Mouse (Mus musculus) mouse embryonic stem cell (cell line): Measurements from ENCODE around the gene Poc1a.

ENCODE experiments used
- in situ Hi-C, 2 experiments: fragments of 300-500 bp; cut with MboI; formaldehyde crosslinking; loops; 1 replicate in 1 of 2; 3 replicates in 1 of 2; pipeline ENCODE4 v1.14.3; 2019 to 2020; ENCODE audit warnings: low sequenced_read_pairs in 2 of 2, low pct_unique_long_range_greater_than_20kb in 1 of 2, mixed read lengths in 1 of 2; ENCODE audit not compliant: unreplicated experiment in 1 of 2

The Poc1a gene

GRCm38 (mm10) chr9:106280808-106281544 lies at the start of gene Poc1a:
TSS of gene Poc1a (plus strand) at chr9:106281061.
- in situ Hi-C loops = no loop called here

- in situ Hi-C loops = no loop called here
Measured at GRCm38 (mm10) chr9:106231220-106231619, 49.6 kb upstream of the Poc1a start.

GRCm38 (mm10) chr9:106231816-106232215 lies 49.0 kb upstream of the Poc1a start:
- in situ Hi-C loops = no loop called here

- in situ Hi-C loops = no loop called here
Measured at GRCm38 (mm10) chr9:106232956-106233355, 47.9 kb upstream of the Poc1a start.

- in situ Hi-C loops = no loop called here
Measured at GRCm38 (mm10) chr9:106233953-106234352, 46.9 kb upstream of the Poc1a start.

- in situ Hi-C loops = no loop called here
Measured at GRCm38 (mm10) chr9:106235194-106235830, 45.5 kb upstream of the Poc1a start.

GRCm38 (mm10) chr9:106236156-106236817 lies 44.6 kb upstream of the Poc1a start:
- in situ Hi-C loops = no loop called here

GRCm38 (mm10) chr9:106236818-106237211 lies 44.0 kb upstream of the Poc1a start:
- in situ Hi-C loops = no loop called here

GRCm38 (mm10) chr9:106237401-106237800 lies 43.5 kb upstream of the Poc1a start:
- in situ Hi-C loops = no loop called here

GRCm38 (mm10) chr9:106237878-106238277 lies 43.0 kb upstream of the Poc1a start:
- in situ Hi-C loops = no loop called here

- in situ Hi-C loops = no loop called here
Measured at GRCm38 (mm10) chr9:106241541-106242164, 39.2 kb upstream of the Poc1a start.

GRCm38 (mm10) chr9:106242813-106243488 lies 37.9 kb upstream of the Poc1a start:
- in situ Hi-C loops = no loop called here

GRCm38 (mm10) chr9:106249550-106249949 lies 31.3 kb upstream of the Poc1a start:
- in situ Hi-C loops = no loop called here

GRCm38 (mm10) chr9:106250245-106250644 lies 30.6 kb upstream of the Poc1a start:
- in situ Hi-C loops = no loop called here

- in situ Hi-C loops = no loop called here
Measured at GRCm38 (mm10) chr9:106251066-106251465, 29.8 kb upstream of the Poc1a start.

- in situ Hi-C loops = no loop called here
Measured at GRCm38 (mm10) chr9:106254001-106254400, 26.9 kb upstream of the Poc1a start.

GRCm38 (mm10) chr9:106258412-106258811 lies 22.4 kb upstream of the Poc1a start:
- in situ Hi-C loops = no loop called here

GRCm38 (mm10) chr9:106258990-106259389 lies 21.9 kb upstream of the Poc1a start:
- in situ Hi-C loops = no loop called here

GRCm38 (mm10) chr9:106261058-106261457 lies 19.8 kb upstream of the Poc1a start:
- in situ Hi-C loops = no loop called here
